Mouse (Mus musculus): ENCODE data around the gene Vmn2r36. TPM values are rescaled to one million over a fixed set of nuclear protein-coding genes. Genes with fewer than 3 reads are reported as not detected.
"Not testable (repeated sequence)": the region's sequence is repeated elsewhere in the genome, so short reads cannot be mapped to it uniquely, and the experiment has no call there.

Vmn2r36 gene
- not detected for total RNA-seq (2021)
- long read RNA-seq: 0 reads

DNA sequence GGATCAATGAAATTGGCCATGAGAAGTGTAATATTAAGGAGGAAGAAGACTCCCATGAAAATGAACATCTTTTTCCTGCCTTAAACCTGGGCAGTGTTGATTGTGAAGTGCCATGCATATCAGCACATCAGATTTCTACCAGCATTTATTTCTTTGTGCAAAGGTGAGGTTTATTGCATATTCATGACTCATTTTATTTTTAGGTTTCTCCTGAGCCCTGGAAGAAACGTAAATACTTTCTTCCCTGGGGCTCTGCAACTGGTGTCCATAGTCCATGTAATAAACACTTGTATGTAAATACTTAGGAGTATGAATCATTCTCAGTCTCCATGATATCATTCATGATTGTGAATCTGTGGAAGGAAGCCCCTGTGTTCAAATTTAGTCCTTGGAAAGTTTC is at the start of gene Vmn2r36:
TSS of gene Vmn2r36 (minus strand) at position 101 of the 400 bp plus-strand sequence.
- DNase-seq (ENCODE audit: low spot score in 2 of 2): not testable (repeated sequence)

Other genes starting within 250 kb of the Vmn2r36 start
- gene Vmn2r34, start 213.0 kb downstream of the Vmn2r36 start, total RNA-seq (2021): not detected
- gene Vmn2r35, start 82.6 kb downstream of the Vmn2r36 start, total RNA-seq (2021): not detected